Mouse (Mus musculus) hindbrain, postnatal 0 days (tissue): ENCODE results near the gene Depdc7. TPM values are rescaled to one million over a fixed set of nuclear protein-coding genes. Genes with fewer than 3 reads are reported as not detected.
A peak's percentile ranks its signal among the peaks of the same experiment; 100 is the strongest.

Experiments
- ATAC-seq: fragments of 200-750 bp; cut with Nextera tagmentation; 2 replicates; pipeline ENCODE4 v1.8.0; 2017; ENCODE audit warnings: mild to moderate bottlenecking, moderate TSS enrichment, moderate library complexity
- DNase-seq: peaks from one replicate; pipeline ENCODE4 v3.0.0-alpha.2; 2015; ENCODE audit warnings: low spot score
- H3K27ac ChIP-seq: fragments of 300-500 bp; sonication (generic); 2 replicates; pipeline ENCODE4 v1.5.1; 2014; ENCODE audit warnings: mild to moderate bottlenecking
- H3K27me3 ChIP-seq: fragments of 300-500 bp; sonication (generic); 2 replicates; pipeline ENCODE4 v1.6.1; 2014; ENCODE audit warnings: low read length, mixed read lengths; ENCODE audit not compliant: insufficient read depth
- H3K36me3 ChIP-seq: fragments of 300-500 bp; sonication (generic); 2 replicates; pipeline ENCODE4 v1.6.1; 2014; ENCODE audit warnings: low read length, mixed read lengths; ENCODE audit not compliant: insufficient read depth
- H3K4me1 ChIP-seq: fragments of 300-500 bp; sonication (generic); 2 replicates; pipeline ENCODE4 v1.6.1; 2014; ENCODE audit warnings: antibody characterized with exemption, low read length, mixed read lengths; ENCODE audit not compliant: insufficient read depth
- H3K4me2 ChIP-seq: fragments of 300-500 bp; sonication (generic); 2 replicates; pipeline ENCODE4 v1.6.1; 2014; ENCODE audit warnings: low read depth, mild to moderate bottlenecking, low read length, moderate library complexity, mixed read lengths
- H3K4me3 ChIP-seq: fragments of 300-500 bp; sonication (generic); 2 replicates; pipeline ENCODE4 v1.5.1; 2014; ENCODE audit warnings: low read length
- H3K9ac ChIP-seq: fragments of 300-500 bp; sonication (generic); replicated peaks from 2 replicates; pipeline ENCODE4 v1.6.1; 2014; ENCODE audit warnings: mild to moderate bottlenecking, low read length, moderate library complexity, mixed read lengths
- H3K9me3 ChIP-seq: fragments of 300-500 bp; sonication (generic); 2 replicates; pipeline ENCODE4 v1.6.1; 2016; ENCODE audit warnings: low read length, mixed read lengths
- CTCF ChIP-seq: IDR thresholded peaks from 2 replicates; pipeline ENCODE4 v1.5.1; 2016; ENCODE audit warnings: antibody characterized with exemption, control low read depth, low read depth
- WGBS: fragments of 180-500 bp; shearing (Covaris S2); extraction: QIAGEN DNeasy Blood & Tissue Kit; methylation state at CpG from one replicate; pipeline ENCODE4 v1.1.7; 2014; 5-methylcytosine and 5-hydroxymethylcytosine counted together
- polyA plus RNA-seq: library from polyadenylated mRNA; unstranded; fragments of >200 nt; fragmentation: Nextera tagmentation; extraction: Ambion mirVana; gene quantifications from 2 replicates; pipeline ENCODE4 v1.2.1, GENCODE M21; 2015
- total RNA-seq: library from RNA; depleted of rRNA; stranded (reverse); fragments of >200 nt; gene quantifications from 2 replicates; pipeline ENCODE4 v1.2.3, GENCODE M21; 2014

Gene Depdc7
- total and polyA plus RNA-seq, 2 experiments from 2014 or later, result 0.59 to 1.3 TPM

DNA sequence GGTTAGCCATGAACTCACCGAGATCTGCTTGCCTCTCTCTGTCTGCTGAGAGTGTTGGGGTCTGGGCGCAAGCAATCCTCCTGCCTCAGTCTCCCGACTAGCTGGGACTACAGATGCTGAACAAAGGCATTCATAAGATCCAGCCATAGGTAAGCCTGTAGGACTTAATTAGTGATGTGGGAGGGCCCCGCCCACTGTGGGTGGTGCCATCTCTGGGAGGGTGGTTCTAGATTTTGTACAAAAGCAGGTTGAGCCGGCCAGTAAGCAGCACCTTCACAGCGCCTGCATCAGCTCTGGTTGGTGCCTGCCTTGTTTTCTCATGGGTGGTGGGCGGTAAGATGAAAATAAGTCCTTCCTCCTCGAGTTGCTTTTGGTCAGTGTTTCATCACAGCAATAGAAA, 3.6 kb upstream of the Depdc7 start:
- DNase-seq, result no peak
- Histone ChIP-seq H3K4me2 (no peak overlapping the region), H3K36me3 (no peaks in the 10 kb centered on the region), H3K9ac (no peak overlapping the region), H3K27me3 (no peaks in the 10 kb centered on the region), H3K9me3 (no peaks in the 10 kb centered on the region), H3K27ac (no peak overlapping the region), H3K4me3 (no peak overlapping the region), H3K4me1 (no peaks in the 10 kb centered on the region)
- TF ChIP-seq CTCF, result no peak
- 58% methylated on average over 8 of the region's 8 CpGs for WGBS
- no peak for ATAC-seq

- Histone ChIP-seq H3K9me3 (no peaks in the 10 kb centered on the region), H3K4me3 (no peak overlapping the region), H3K4me1 (no peaks in the 10 kb centered on the region), H3K27ac (no peak overlapping the region), H3K4me2 (no peak overlapping the region), H3K9ac (no peak overlapping the region), H3K36me3 (no peaks in the 10 kb centered on the region), H3K27me3 (no peaks in the 10 kb centered on the region)
- DNase-seq (no peak), ATAC-seq (no peak)
- 56% methylated on average over 5 of the region's 5 CpGs for WGBS
- TF ChIP-seq CTCF, result no peak
Measured at GRCm38 (mm10) chr2:104743971-104744370, 1.3 kb upstream of the Depdc7 start.

DNA sequence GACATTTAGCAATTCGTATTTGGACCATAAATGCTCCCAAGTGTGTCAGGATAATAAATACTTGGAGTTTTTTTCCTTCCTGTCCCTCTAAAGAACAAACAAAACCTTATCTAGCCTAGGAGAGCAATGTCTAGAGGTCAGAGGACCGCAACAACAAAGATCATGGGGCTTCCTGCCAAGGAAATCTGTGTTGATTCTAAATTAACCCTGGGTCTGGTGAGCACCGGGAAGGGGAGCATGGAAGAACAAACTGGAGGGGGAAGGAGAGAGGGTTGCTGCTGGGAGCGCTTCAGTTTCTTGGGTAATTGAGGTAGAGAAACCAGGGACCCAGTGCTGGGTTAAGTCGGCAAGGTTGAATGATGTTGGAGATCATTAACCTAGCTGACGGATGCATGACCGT, 482 bp upstream of the Depdc7 start:
- Histone ChIP-seq H3K9ac (no peak overlapping the region), H3K36me3 (no peaks in the 10 kb centered on the region), H3K4me3 (peak overlapping the region; percentile 78), H3K27ac (no peak overlapping the region), H3K27me3 (no peaks in the 10 kb centered on the region), H3K9me3 (no peaks in the 10 kb centered on the region), H3K4me1 (no peaks in the 10 kb centered on the region), H3K4me2 (peak overlapping the region; percentile 98)
- TF ChIP-seq CTCF, result no peak
- ATAC-seq (no peak), DNase-seq (no peak)
- WGBS, result 14% methylated on average over 7 of the region's 7 CpGs

DNA sequence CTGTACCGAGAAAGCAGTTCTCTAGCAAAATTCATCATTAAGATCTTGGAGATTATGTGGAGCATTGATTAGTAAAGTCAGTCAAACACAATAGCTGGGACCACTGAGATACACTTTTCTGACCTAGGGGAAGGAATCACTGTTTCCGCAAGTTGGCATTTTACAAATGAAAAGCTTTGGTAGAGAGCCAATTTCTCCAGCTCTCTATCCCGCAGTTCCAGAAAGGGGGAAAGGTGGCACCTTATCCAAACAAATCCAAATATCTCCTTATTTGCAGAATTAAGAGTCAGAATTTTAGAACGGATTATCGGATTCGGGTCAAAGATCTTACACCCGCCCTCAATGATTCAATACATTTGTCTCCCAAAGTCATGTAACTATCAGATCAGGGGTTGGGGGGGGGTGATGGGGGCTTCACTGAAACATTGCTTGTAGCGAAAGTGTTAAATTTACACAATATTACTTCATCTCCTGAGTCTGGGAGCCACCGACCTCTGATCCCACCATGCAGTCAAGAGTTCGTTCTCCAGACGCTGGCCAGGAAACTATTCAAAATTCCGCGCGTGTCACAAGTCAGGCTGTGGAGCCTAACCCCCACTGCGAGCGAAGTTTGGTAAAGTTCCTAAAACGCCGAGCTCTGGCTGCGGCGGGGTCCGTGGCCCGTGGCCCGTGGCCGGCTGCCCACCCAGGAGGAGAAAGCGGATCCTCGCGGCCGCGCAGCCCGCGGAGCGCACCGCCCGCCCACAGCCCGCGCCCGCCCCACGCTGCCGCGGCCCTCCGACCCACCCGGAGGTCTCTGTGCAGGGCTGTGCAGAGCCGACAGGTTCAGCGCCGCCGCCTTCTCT, 560 bp downstream of the Depdc7 start:
- H3K27me3 ChIP-seq, result no peaks in the 10 kb centered on the region
- ATAC-seq, result no peak; the same call in 1 of the 2 replicates
- no peaks in the 10 kb centered on the region for H3K36me3 ChIP-seq
- DNase-seq, result peak; percentile 44
- H3K4me2 ChIP-seq, result peak overlapping the region; percentile 98
- peak overlapping the region; percentile 58 for H3K9ac ChIP-seq
- peak overlapping the region; percentile 78 for H3K4me3 ChIP-seq
- H3K9me3 ChIP-seq, result no peaks in the 10 kb centered on the region
- TF ChIP-seq CTCF, result no peak
- WGBS, result 5% methylated on average over 42 of the region's 46 CpGs
- 0 out of 2 replicates have a peak overlapping the region, but pooled peaks have one; percentile 11 for H3K27ac ChIP-seq
- no peaks in the 10 kb centered on the region for H3K4me1 ChIP-seq

GRCm38 (mm10) chr2:104741015-104741758, 1.5 kb downstream of the Depdc7 start:
- no peaks in the 10 kb centered on the region for H3K4me1 ChIP-seq
- H3K27me3 ChIP-seq, result no peaks in the 10 kb centered on the region
- no peak for DNase-seq
- H3K9ac ChIP-seq, result no peak overlapping the region
- H3K4me3 ChIP-seq, result no peak overlapping the region
- no peak overlapping the region for H3K27ac ChIP-seq
- ATAC-seq, result no peak
- TF ChIP-seq CTCF, result no peak
- no peak overlapping the region for H3K4me2 ChIP-seq
- H3K9me3 ChIP-seq, result no peaks in the 10 kb centered on the region
- no peaks in the 10 kb centered on the region for H3K36me3 ChIP-seq
- 41% methylated on average over 7 of the region's 7 CpGs for WGBS

GRCm38 (mm10) chr2:104740248-104740949, 2.3 kb downstream of the Depdc7 start:
- DNase-seq (no peak), ATAC-seq (no peak)
- Histone ChIP-seq H3K9ac (no peak overlapping the region), H3K27ac (no peak overlapping the region), H3K27me3 (no peaks in the 10 kb centered on the region), H3K9me3 (no peaks in the 10 kb centered on the region), H3K4me1 (no peaks in the 10 kb centered on the region), H3K4me2 (no peak overlapping the region), H3K4me3 (no peak overlapping the region), H3K36me3 (no peaks in the 10 kb centered on the region)
- no peak for TF ChIP-seq CTCF
- WGBS, result 69% methylated on average over 7 of the region's 7 CpGs
